Mouse (Mus musculus) forebrain, embryonic 10.5 days (tissue): ENCODE measurements around the gene Tnf. TPM values are rescaled to one million over a fixed set of nuclear protein-coding genes. Genes with fewer than 3 reads are reported as not detected.

Experiments used
- DNase-seq: peaks from one replicate; pipeline ENCODE4 v3.0.0-alpha.2; 2017; ENCODE audit warnings: low spot score; ENCODE audit errors: extremely low spot score
- H3K27ac ChIP-seq: fragments of 300-500 bp; sonication (generic); 2 replicates; pipeline ENCODE4 v1.5.1; 2016; ENCODE audit warnings: mild to moderate bottlenecking
- H3K27me3 ChIP-seq: fragments of 300-500 bp; sonication (generic); 2 replicates; pipeline ENCODE4 v1.6.1; 2016; ENCODE audit warnings: mild to moderate bottlenecking; ENCODE audit not compliant: poor library complexity, severe bottlenecking
- H3K36me3 ChIP-seq: fragments of 300-500 bp; sonication (generic); replicated peaks from 2 replicates; pipeline ENCODE4 v1.6.1; 2016; ENCODE audit warnings: mild to moderate bottlenecking, moderate library complexity
- H3K4me1 ChIP-seq: fragments of 300-500 bp; sonication (generic); 2 replicates; pipeline ENCODE4 v1.6.1; 2016
- H3K4me3 ChIP-seq: fragments of 300-500 bp; sonication (generic); 2 replicates; pipeline ENCODE4 v1.5.1; 2016; ENCODE audit warnings: mild to moderate bottlenecking, moderate library complexity
- H3K9me3 ChIP-seq: fragments of 300-500 bp; sonication (generic); 2 replicates; pipeline ENCODE4 v1.6.1; 2016; ENCODE audit warnings: mild to moderate bottlenecking, moderate library complexity
- WGBS: fragments of 180-500 bp; shearing (Covaris S2); methylation state at CpG from one replicate; pipeline ENCODE4 v1.1.7; 2016; 5-methylcytosine and 5-hydroxymethylcytosine counted together
- polyA plus RNA-seq: library from polyadenylated mRNA; unstranded; fragments of >200 nt; fragmentation: Nextera tagmentation; extraction: Ambion mirVana; gene quantifications from 2 replicates; pipeline ENCODE4 v1.2.1, GENCODE M21; 2016

Gene Tnf
- polyA plus RNA-seq, 1 experiment from 2014 or later: 0.10 TPM

- Histone ChIP-seq H3K27ac (peak overlapping the region; percentile 99), H3K4me1 (peaks cover 38% of the 10 kb centered on the region), H3K9me3 (no peaks in the 10 kb centered on the region), H3K27me3 (no peaks in the 10 kb centered on the region), H3K4me3 (peak overlapping the region; percentile 99), H3K36me3 (peaks cover 57% of the 10 kb centered on the region)
- no peak for DNase-seq
- WGBS: 73% methylated on average over 12 of the region's 12 CpGs
Observed at GRCm38 (mm10) chr17:35162730-35163129, 39.1 kb downstream of the Tnf start.

GRCm38 (mm10) chr17:35162121-35162520 is 39.7 kb downstream of the Tnf start:
- H3K27ac ChIP-seq: no peak overlapping the region
- H3K27me3 ChIP-seq: no peaks in the 10 kb centered on the region
- no peaks in the 10 kb centered on the region for H3K9me3 ChIP-seq
- 86% methylated on average over 14 of the region's 14 CpGs for WGBS
- peaks cover 38% of the 10 kb centered on the region for H3K4me1 ChIP-seq
- H3K36me3 ChIP-seq: peaks cover 63% of the 10 kb centered on the region
- H3K4me3 ChIP-seq: peak overlapping the region; percentile 99
- no peak for DNase-seq

- WGBS: 92% methylated on average over 11 of the region's 11 CpGs
- Histone ChIP-seq H3K27me3 (no peaks in the 10 kb centered on the region), H3K27ac (no peak overlapping the region), H3K4me1 (peaks cover 35% of the 10 kb centered on the region), H3K9me3 (no peaks in the 10 kb centered on the region), H3K4me3 (peak overlapping the region; percentile 99), H3K36me3 (peaks cover 70% of the 10 kb centered on the region)
- DNase-seq: no peak
Observed at GRCm38 (mm10) chr17:35161421-35161820, 40.4 kb downstream of the Tnf start.

- H3K9me3 ChIP-seq: no peaks in the 10 kb centered on the region
- WGBS: 84% methylated on average over 7 of the region's 7 CpGs
- no peaks in the 10 kb centered on the region for H3K27me3 ChIP-seq
- no peak for DNase-seq
- peaks cover 26% of the 10 kb centered on the region for H3K4me1 ChIP-seq
- H3K36me3 ChIP-seq: peaks cover 88% of the 10 kb centered on the region
- no peak overlapping the region for H3K4me3 ChIP-seq
- H3K27ac ChIP-seq: no peak overlapping the region
Observed at GRCm38 (mm10) chr17:35159638-35160037, 42.2 kb downstream of the Tnf start.

GRCm38 (mm10) chr17:35158850-35159593 is 42.8 kb downstream of the Tnf start:
- WGBS: 97% methylated on average over 16 of the region's 16 CpGs
- Histone ChIP-seq H3K27ac (no peak overlapping the region), H3K27me3 (no peaks in the 10 kb centered on the region), H3K36me3 (peaks cover 94% of the 10 kb centered on the region), H3K4me1 (peaks cover 26% of the 10 kb centered on the region), H3K9me3 (no peaks in the 10 kb centered on the region), H3K4me3 (no peak overlapping the region)
- DNase-seq: no peak

GRCm38 (mm10) chr17:35157661-35158175 is 44.1 kb downstream of the Tnf start:
- Histone ChIP-seq H3K4me3 (no peak overlapping the region), H3K27me3 (no peaks in the 10 kb centered on the region), H3K27ac (no peak overlapping the region), H3K4me1 (peaks cover 17% of the 10 kb centered on the region), H3K36me3 (peaks cover 100% of the 10 kb centered on the region), H3K9me3 (no peaks in the 10 kb centered on the region)
- WGBS: 93% methylated on average over 8 of the region's 8 CpGs
- no peak for DNase-seq

GRCm38 (mm10) chr17:35157254-35157653 is 44.6 kb downstream of the Tnf start:
- Histone ChIP-seq H3K36me3 (peaks cover 100% of the 10 kb centered on the region), H3K9me3 (no peaks in the 10 kb centered on the region), H3K27me3 (no peaks in the 10 kb centered on the region), H3K27ac (no peak overlapping the region), H3K4me1 (peaks cover 12% of the 10 kb centered on the region), H3K4me3 (no peak overlapping the region)
- DNase-seq: no peak
- 96% methylated on average over 8 of the region's 8 CpGs for WGBS

GRCm38 (mm10) chr17:35156461-35157200 is 45.2 kb downstream of the Tnf start:
- Histone ChIP-seq H3K4me3 (peak overlapping the region; percentile 7; the same call in 1 of the 2 replicates), H3K27me3 (no peaks in the 10 kb centered on the region), H3K9me3 (no peaks in the 10 kb centered on the region), H3K27ac (no peak overlapping the region), H3K4me1 (peaks cover 6% of the 10 kb centered on the region), H3K36me3 (peaks cover 100% of the 10 kb centered on the region)
- no peak for DNase-seq
- whole genome bisulfite sequencing: 93% methylated on average over 33 of the region's 33 CpGs

- WGBS: 93% methylated on average over 12 of the region's 12 CpGs
- H3K4me3 ChIP-seq: peak overlapping the region; percentile 7; the same call in 1 of the 2 replicates
- H3K27me3 ChIP-seq: no peaks in the 10 kb centered on the region
- no peak for DNase-seq
- no peak overlapping the region for H3K27ac ChIP-seq
- H3K36me3 ChIP-seq: peaks cover 99% of the 10 kb centered on the region
- H3K4me1 ChIP-seq: no peaks in the 10 kb centered on the region
- no peaks in the 10 kb centered on the region for H3K9me3 ChIP-seq
Observed at GRCm38 (mm10) chr17:35155451-35155850, 46.4 kb downstream of the Tnf start.

- H3K4me1 ChIP-seq: no peaks in the 10 kb centered on the region
- peaks cover 99% of the 10 kb centered on the region for H3K36me3 ChIP-seq
- H3K9me3 ChIP-seq: no peaks in the 10 kb centered on the region
- H3K4me3 ChIP-seq: no peak overlapping the region; the same call in 1 of the 2 replicates
- WGBS: 79% methylated on average over 7 of the region's 7 CpGs
- no peak for DNase-seq
- H3K27ac ChIP-seq: no peak overlapping the region
- no peaks in the 10 kb centered on the region for H3K27me3 ChIP-seq
Observed at GRCm38 (mm10) chr17:35154616-35155015, 47.2 kb downstream of the Tnf start.

GRCm38 (mm10) chr17:35153931-35154330 is 47.9 kb downstream of the Tnf start:
- H3K27ac ChIP-seq: no peak overlapping the region
- no peaks in the 10 kb centered on the region for H3K4me1 ChIP-seq
- no peaks in the 10 kb centered on the region for H3K27me3 ChIP-seq
- WGBS: 87% methylated on average over 4 of the region's 4 CpGs
- DNase-seq: no peak
- no peak overlapping the region; the same call in 1 of the 2 replicates for H3K4me3 ChIP-seq
- no peaks in the 10 kb centered on the region for H3K9me3 ChIP-seq
- H3K36me3 ChIP-seq: peaks cover 99% of the 10 kb centered on the region

GRCm38 (mm10) chr17:35153077-35153476 is 48.7 kb downstream of the Tnf start:
- WGBS: 92% methylated on average over 9 of the region's 9 CpGs
- no peaks in the 10 kb centered on the region for H3K27me3 ChIP-seq
- DNase-seq: no peak
- no peaks in the 10 kb centered on the region for H3K9me3 ChIP-seq
- H3K4me3 ChIP-seq: no peak overlapping the region
- H3K27ac ChIP-seq: no peak overlapping the region
- no peaks in the 10 kb centered on the region for H3K4me1 ChIP-seq
- peaks cover 99% of the 10 kb centered on the region for H3K36me3 ChIP-seq

GRCm38 (mm10) chr17:35152121-35152520 is 49.7 kb downstream of the Tnf start:
- Histone ChIP-seq H3K4me1 (no peaks in the 10 kb centered on the region), H3K27ac (no peak overlapping the region), H3K4me3 (no peak overlapping the region), H3K9me3 (no peaks in the 10 kb centered on the region), H3K27me3 (no peaks in the 10 kb centered on the region), H3K36me3 (peaks cover 99% of the 10 kb centered on the region)
- DNase-seq: no peak
- 96% methylated on average over 4 of the region's 4 CpGs for WGBS
